Mouse (Mus musculus) CH12.LX (cell line): Measurements from ENCODE around the gene Dok4. TPM values are rescaled to one million over a fixed set of nuclear protein-coding genes. Genes with fewer than 3 reads are reported as not detected.

Experiments used
- DNase-seq: peaks from one replicate; pipeline ENCODE4 v3.0.0-alpha.2; 2013; ENCODE audit errors: extremely low read depth
- H3K27ac ChIP-seq: 2 replicates; pipeline ENCODE4 v1.5.1; 2012; ENCODE audit warnings: low read depth, mild to moderate bottlenecking, control low read depth, moderate library complexity; ENCODE audit not compliant: insufficient read depth
- H3K27me3 ChIP-seq: replicated peaks from 2 replicates; pipeline ENCODE3; 2012; ENCODE audit warnings: inconsistent platforms
- H3K36me3 ChIP-seq, 2 experiments: replicated peaks in 1 of 2; 2 replicates each; pipeline versions ENCODE3 to v1.6.1; 2012; ENCODE audit warnings: inconsistent platforms in 1 of 2, low read length in 1 of 2, mild to moderate bottlenecking in 1 of 2, mixed read lengths in 1 of 2, moderate library complexity in 1 of 2; ENCODE audit not compliant: control insufficient read depth in 1 of 2, insufficient read depth in 1 of 2
- H3K4me1 ChIP-seq, 2 experiments: 2 replicates each; pipeline ENCODE4 v1.6.1; 2012; ENCODE audit warnings: inconsistent platforms in 1 of 2, moderate library complexity in 1 of 2; ENCODE audit not compliant: insufficient read depth in 2 of 2, control insufficient read depth in 1 of 2
- H3K4me2 ChIP-seq: 2 replicates; pipeline ENCODE4 v1.6.1; 2012; ENCODE audit warnings: low read depth, mild to moderate bottlenecking, control low read depth; ENCODE audit not compliant: poor library complexity, insufficient read depth, severe bottlenecking
- H3K4me3 ChIP-seq, 3 experiments: fragments of 150-350 bp in 1 of 3; sonication (generic) in 1 of 3; replicated peaks in 1 of 3; 2 replicates each; pipeline versions ENCODE3 to v1.5.1; 2011 to 2012; ENCODE audit warnings: low read depth in 2 of 3, low read length in 2 of 3, mild to moderate bottlenecking in 2 of 3, moderate library complexity in 2 of 3, control low read depth in 1 of 3, improper control_type of control experiment in 1 of 3, inconsistent platforms in 1 of 3, mixed read lengths in 1 of 3; ENCODE audit not compliant: poor library complexity in 1 of 3
- H3K79me2 ChIP-seq: replicated peaks from 2 replicates; pipeline ENCODE4 v1.6.1; 2012; ENCODE audit warnings: mild to moderate bottlenecking, moderate library complexity; ENCODE audit not compliant: control insufficient read depth, poor library complexity, insufficient read depth, severe bottlenecking; ENCODE audit errors: extremely low read depth
- H3K9ac ChIP-seq: 2 replicates; pipeline ENCODE4 v1.6.1; 2012; ENCODE audit warnings: low read depth, mild to moderate bottlenecking, control low read depth, moderate library complexity; ENCODE audit not compliant: insufficient read depth
- H3K9me3 ChIP-seq: replicated peaks from 2 replicates; pipeline ENCODE3; 2012; ENCODE audit warnings: low read length, inconsistent platforms, mixed read lengths
- CTCF ChIP-seq, 2 experiments: IDR thresholded peaks in 1 of 2; conservative IDR thresholded peaks in 1 of 2; 2 replicates each; pipeline ENCODE4 v1.5.1; 2011 to 2012; ENCODE audit warnings: low read depth in 2 of 2, low read length in 2 of 2, improper control_type of control experiment in 1 of 2, inconsistent platforms in 1 of 2, mild to moderate bottlenecking in 1 of 2, moderate library complexity in 1 of 2
- GABPA ChIP-seq: IDR thresholded peaks from 2 replicates; pipeline ENCODE4 v1.6.1; 2012; ENCODE audit warnings: low read depth, low read length, improper control_type of control experiment, inconsistent platforms; ENCODE audit not compliant: insufficient replicate concordance
- HCFC1 ChIP-seq: IDR thresholded peaks from 2 replicates; pipeline ENCODE4 v1.6.1; 2012; ENCODE audit warnings: low read depth, mild to moderate bottlenecking, inconsistent platforms, low read length, improper control_type of control experiment
- MAX ChIP-seq: IDR thresholded peaks from 2 replicates; pipeline ENCODE4 v1.6.1; 2011; ENCODE audit warnings: low read length, improper control_type of control experiment
- MEF2A ChIP-seq: IDR thresholded peaks from 2 replicates; pipeline ENCODE4 v1.6.1; 2014; ENCODE audit warnings: low read depth, mild to moderate bottlenecking, inconsistent platforms, low read length, improper control_type of control experiment, borderline replicate concordance
- MXI1 ChIP-seq: IDR thresholded peaks from 2 replicates; pipeline ENCODE4 v1.6.1; 2011; ENCODE audit warnings: mild to moderate bottlenecking, low read depth, low read length, improper control_type of control experiment
- POLR2A ChIP-seq: IDR thresholded peaks from 2 replicates; pipeline ENCODE4 v1.6.1; 2011; ENCODE audit warnings: low read depth, mild to moderate bottlenecking, improper control_type of control experiment, low read length
- POLR2AphosphoS2 ChIP-seq: IDR thresholded peaks from 2 replicates; pipeline ENCODE4 v1.6.1; 2011; ENCODE audit warnings: low read depth, low read length, improper control_type of control experiment
- SMC3 ChIP-seq: IDR thresholded peaks from 2 replicates; pipeline ENCODE4 v1.6.1; 2011; ENCODE audit warnings: low read depth, low read length, improper control_type of control experiment
- TCF12 ChIP-seq: IDR thresholded peaks from 2 replicates; pipeline ENCODE4 v1.6.1; 2014; ENCODE audit warnings: low read depth, mild to moderate bottlenecking, inconsistent platforms, low read length, improper control_type of control experiment
- UBTF ChIP-seq: IDR thresholded peaks from 2 replicates; pipeline ENCODE4 v1.6.1; 2012; ENCODE audit warnings: low read depth, mild to moderate bottlenecking, inconsistent platforms, low read length, improper control_type of control experiment, moderate library complexity
- USF2 ChIP-seq: conservative IDR thresholded peaks from 2 replicates; pipeline ENCODE4 v1.6.1; 2011; ENCODE audit warnings: low read depth, low read length, improper control_type of control experiment
- ZKSCAN1 ChIP-seq: IDR thresholded peaks from 2 replicates; pipeline ENCODE4 v1.6.1; 2012; ENCODE audit warnings: low read depth, inconsistent platforms, low read length, improper control_type of control experiment, borderline replicate concordance
- ZNF384 ChIP-seq: IDR thresholded peaks from 2 replicates; pipeline ENCODE4 v1.6.1; 2012; ENCODE audit warnings: low read depth, low read length, improper control_type of control experiment, inconsistent platforms
- dilution Hi-C: fragments of 300-500 bp; cut with MboI; formaldehyde crosslinking; loops from 2 replicates; pipeline ENCODE4 v1.14.3; 2020; ENCODE audit warnings: low sequenced_read_pairs; ENCODE audit not compliant: extremely low pct_unique_long_range_greater_than_20kb, extremely low pct_ligation_motif_present
- in situ Hi-C: fragments of 300-500 bp; cut with MboI; formaldehyde crosslinking; loops from 3 replicates; pipeline ENCODE4 v1.14.3; 2019; ENCODE audit warnings: low sequenced_read_pairs, low pct_ligation_motif_present, low pct_unique_long_range_greater_than_20kb, mixed read lengths
- polyA plus RNA-seq: library from polyadenylated mRNA; unstranded; fragments of >175 nt; gene quantifications from 2 replicates; pipeline ENCODE4 v1.2.1, GENCODE M21; 2012; ENCODE audit warnings: low read depth; ENCODE audit not compliant: insufficient read length
- total RNA-seq, 2 experiments: library from RNA; depleted of rRNA; stranded (reverse); fragments of 300-350 nt in 1 of 2; fragments of >200 nt in 1 of 2; gene quantifications; 2 replicates each; pipeline ENCODE4 v1.2.3; 2012 to 2014

Dok4 gene
- total and polyA plus RNA-seq, 3 experiments: 1.9 to 2.3 (median 2.3) TPM

DNA sequence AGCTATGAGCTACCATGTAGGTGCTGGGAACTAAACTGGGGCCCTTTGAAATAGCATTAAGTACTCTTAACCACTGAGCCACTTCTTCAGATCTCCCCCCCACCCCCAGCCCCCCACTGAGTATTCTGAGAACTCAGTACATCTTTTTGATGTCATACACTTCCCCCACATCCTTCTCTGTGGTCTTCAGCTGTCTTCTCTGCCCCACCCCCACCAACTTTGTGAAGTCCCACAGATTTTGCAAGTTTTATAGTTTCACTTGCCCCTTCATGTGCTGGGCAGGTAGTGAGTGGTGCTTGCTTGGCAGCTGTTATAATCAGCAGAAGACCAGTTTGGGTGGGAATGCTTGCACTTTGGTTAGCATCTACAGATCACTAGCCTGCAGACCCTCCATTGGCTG is 43.1 kb upstream of the Dok4 start:
- no peaks in the 10 kb centered on the region for H3K9me3 ChIP-seq
- H3K27ac ChIP-seq: no peak overlapping the region
- no peak overlapping the region for H3K4me3 ChIP-seq
- DNase-seq: peak; percentile 45
- peak overlapping the region; percentile 26 for H3K4me2 ChIP-seq
- dilution Hi-C loops: no loop called here
- H3K36me3 ChIP-seq: no peaks in the 10 kb centered on the region
- H3K79me2 ChIP-seq: no peaks in the 10 kb centered on the region
- H3K27me3 ChIP-seq: peaks cover 1% of the 10 kb centered on the region
- TF ChIP-seq ZKSCAN1: no peak
- TF ChIP-seq MAX: no peak
- TF ChIP-seq MEF2A: no peak
- TF ChIP-seq POLR2AphosphoS2: no peak
- no peak for TF ChIP-seq SMC3
- TF ChIP-seq MXI1: no peak
- no peak for TF ChIP-seq GABPA
- TF ChIP-seq TCF12: no peak
- no peak for TF ChIP-seq HCFC1
- TF ChIP-seq CTCF (conservative IDR thresholded peaks at IDR 0.05 in 1 of 2, IDR thresholded peaks at IDR 0.05 in 1 of 2; ENCODE audit: low read depth in 2 of 2, low read length in 2 of 2): no peak
- TF ChIP-seq ZNF384: no peak
- no peak for TF ChIP-seq UBTF
- H3K4me1 ChIP-seq: peaks cover 17 to 51% of the 10 kb centered on the region in 2 experiments
- in situ Hi-C loops: no loop called here
- no peak overlapping the region for H3K9ac ChIP-seq

DNA sequence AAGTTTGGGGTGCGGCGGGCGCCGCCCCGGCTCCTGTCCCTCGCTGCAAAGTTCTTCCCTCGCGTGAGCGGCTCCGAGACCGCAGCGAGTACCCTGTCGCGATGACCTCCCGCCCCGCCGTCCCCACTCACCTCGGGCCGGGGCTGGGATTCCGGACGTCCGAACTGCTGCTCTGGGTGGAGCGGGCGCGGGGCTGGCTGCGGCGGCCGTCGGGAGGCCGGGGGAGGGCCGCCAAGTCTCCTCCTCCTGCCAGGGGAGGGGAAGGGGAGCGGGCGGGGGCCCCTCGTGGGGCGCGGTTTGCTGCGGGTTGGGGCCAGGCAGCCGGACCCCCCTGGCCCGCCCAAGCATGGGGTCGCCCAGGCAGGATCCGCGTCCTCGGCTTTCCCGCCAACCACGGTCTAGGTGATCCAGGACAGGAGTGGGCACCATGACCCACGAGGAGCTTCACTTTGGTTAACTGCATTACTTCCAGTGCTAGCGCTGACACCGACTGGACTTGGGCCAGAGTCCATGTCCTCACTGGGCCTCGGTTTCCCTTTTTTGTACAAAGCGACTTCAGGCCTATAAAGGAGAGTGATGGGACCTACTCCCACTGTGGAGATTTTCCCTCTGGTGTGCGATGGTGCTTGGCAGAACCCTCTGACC is 41.8 kb upstream of the Dok4 start, which contains the start of gene Ccdc102a:
TSS of gene Ccdc102a (minus strand) at position 248 of the 645 bp plus-strand sequence.
- H3K4me1 ChIP-seq: peaks cover 16 to 40% of the 10 kb centered on the region in 2 experiments
- peaks cover 1% of the 10 kb centered on the region for H3K27me3 ChIP-seq
- TF ChIP-seq POLR2A: 0 out of 2 replicates have a peak, but pooled peaks have one; percentile 33
- no peak for TF ChIP-seq SMC3
- TF ChIP-seq USF2: no peak
- TF ChIP-seq ZNF384: no peak
- in situ Hi-C loops: no loop called here
- H3K4me3 ChIP-seq: peak within 1 kb of the TSS; percentile 59 to 70 (median 62)
- no peaks in the 10 kb centered on the region for H3K79me2 ChIP-seq
- peaks cover 7 to 8% of the 10 kb centered on the region in 2 experiments for H3K36me3 ChIP-seq
- H3K9ac ChIP-seq: peak within 1 kb of the TSS; percentile 70
- DNase-seq: no peak
- no peak within 1 kb of the TSS for H3K27ac ChIP-seq
- H3K9me3 ChIP-seq: peaks cover 5% of the 10 kb centered on the region
- dilution Hi-C loops: no loop called here
- H3K4me2 ChIP-seq: peak within 1 kb of the TSS; percentile 58
